Mouse (Mus musculus) forebrain, embryonic 10.5 days (tissue): ENCODE measurements around the gene Zscan2. TPM values are rescaled to one million over a fixed set of nuclear protein-coding genes. Genes with fewer than 3 reads are reported as not detected.

Experiments used
- DNase-seq: peaks from one replicate; pipeline ENCODE4 v3.0.0-alpha.2; 2017; ENCODE audit warnings: low spot score; ENCODE audit errors: extremely low spot score
- H3K27ac ChIP-seq: fragments of 300-500 bp; sonication (generic); 2 replicates; pipeline ENCODE4 v1.5.1; 2016; ENCODE audit warnings: mild to moderate bottlenecking
- H3K27me3 ChIP-seq: fragments of 300-500 bp; sonication (generic); 2 replicates; pipeline ENCODE4 v1.6.1; 2016; ENCODE audit warnings: mild to moderate bottlenecking; ENCODE audit not compliant: poor library complexity, severe bottlenecking
- H3K36me3 ChIP-seq: fragments of 300-500 bp; sonication (generic); replicated peaks from 2 replicates; pipeline ENCODE4 v1.6.1; 2016; ENCODE audit warnings: mild to moderate bottlenecking, moderate library complexity
- H3K4me1 ChIP-seq: fragments of 300-500 bp; sonication (generic); 2 replicates; pipeline ENCODE4 v1.6.1; 2016
- H3K4me3 ChIP-seq: fragments of 300-500 bp; sonication (generic); 2 replicates; pipeline ENCODE4 v1.5.1; 2016; ENCODE audit warnings: mild to moderate bottlenecking, moderate library complexity
- H3K9me3 ChIP-seq: fragments of 300-500 bp; sonication (generic); 2 replicates; pipeline ENCODE4 v1.6.1; 2016; ENCODE audit warnings: mild to moderate bottlenecking, moderate library complexity
- WGBS: fragments of 180-500 bp; shearing (Covaris S2); methylation state at CpG from one replicate; pipeline ENCODE4 v1.1.7; 2016; 5-methylcytosine and 5-hydroxymethylcytosine counted together
- polyA plus RNA-seq: library from polyadenylated mRNA; unstranded; fragments of >200 nt; fragmentation: Nextera tagmentation; extraction: Ambion mirVana; gene quantifications from 2 replicates; pipeline ENCODE4 v1.2.1, GENCODE M21; 2016

Gene Zscan2
- polyA plus RNA-seq, 1 experiment from 2014 or later = 1.3 TPM

DNA sequence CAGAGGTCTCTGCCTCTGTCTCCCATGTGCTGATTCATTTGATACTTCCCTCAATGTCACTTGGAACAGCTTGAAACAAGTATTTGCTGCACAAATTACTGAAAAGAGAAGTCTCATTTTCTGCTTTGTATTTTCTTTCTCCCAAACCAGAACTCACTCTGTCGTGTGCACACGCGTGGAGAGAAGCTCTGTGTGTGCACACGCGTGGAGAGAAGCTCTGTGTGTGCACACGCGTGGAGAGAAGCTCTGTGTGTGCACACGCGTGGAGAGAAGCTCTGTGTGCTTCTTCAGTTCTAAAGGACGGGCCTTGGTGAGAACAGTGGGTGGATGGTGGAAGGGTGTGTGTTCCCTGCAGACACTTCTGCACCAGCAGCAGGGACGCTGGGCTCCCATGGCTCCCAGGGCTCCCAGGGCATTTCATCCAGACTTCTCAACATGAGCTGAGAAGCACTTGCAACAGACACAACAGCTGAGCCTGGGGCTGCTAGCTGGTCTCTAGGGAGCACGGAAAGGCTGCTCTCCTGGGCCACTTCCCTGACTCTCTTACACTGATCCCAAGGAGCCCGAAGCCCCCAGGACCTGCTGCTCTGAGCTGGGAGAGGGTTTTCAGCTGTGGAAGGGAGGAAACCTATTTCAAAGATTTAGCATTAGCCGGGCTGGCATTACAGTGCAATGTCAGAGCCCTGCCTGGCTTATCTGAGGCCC, 34.2 kb downstream of the Zscan2 start:
- WGBS = 95% methylated on average over 14 of the region's 14 CpGs
- H3K36me3 ChIP-seq = peaks cover 94% of the 10 kb centered on the region
- H3K27me3 ChIP-seq = no peaks in the 10 kb centered on the region
- H3K9me3 ChIP-seq = no peaks in the 10 kb centered on the region
- H3K4me1 ChIP-seq = peaks cover 5% of the 10 kb centered on the region
- no peak for DNase-seq
- H3K4me3 ChIP-seq = no peak overlapping the region
- no peak overlapping the region for H3K27ac ChIP-seq

DNA sequence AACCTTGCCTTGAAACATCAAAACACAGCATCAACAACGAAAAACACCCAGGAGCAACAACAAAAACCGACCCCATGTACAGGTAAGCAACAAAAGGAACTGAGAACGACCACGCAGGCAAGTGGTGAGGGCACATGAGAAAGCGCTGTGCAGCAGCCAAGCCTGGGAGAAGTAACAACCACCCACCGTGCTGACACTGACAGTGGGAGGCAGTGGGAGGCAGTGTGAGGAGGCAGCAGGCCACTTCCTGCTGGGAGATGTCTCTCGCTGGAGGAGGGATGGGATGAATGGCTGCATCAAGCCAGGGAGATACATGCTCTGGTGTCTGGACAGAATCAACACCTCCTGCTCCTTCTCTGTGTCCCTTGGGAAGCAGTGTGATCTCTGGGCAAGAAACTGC, 36.4 kb downstream of the Zscan2 start:
- peaks cover 74% of the 10 kb centered on the region for H3K36me3 ChIP-seq
- H3K9me3 ChIP-seq = no peaks in the 10 kb centered on the region
- WGBS = 93% methylated on average over 7 of the region's 7 CpGs
- DNase-seq = no peak
- no peak overlapping the region for H3K27ac ChIP-seq
- no peaks in the 10 kb centered on the region for H3K27me3 ChIP-seq
- peaks cover 19% of the 10 kb centered on the region for H3K4me1 ChIP-seq
- H3K4me3 ChIP-seq = no peak overlapping the region

DNA sequence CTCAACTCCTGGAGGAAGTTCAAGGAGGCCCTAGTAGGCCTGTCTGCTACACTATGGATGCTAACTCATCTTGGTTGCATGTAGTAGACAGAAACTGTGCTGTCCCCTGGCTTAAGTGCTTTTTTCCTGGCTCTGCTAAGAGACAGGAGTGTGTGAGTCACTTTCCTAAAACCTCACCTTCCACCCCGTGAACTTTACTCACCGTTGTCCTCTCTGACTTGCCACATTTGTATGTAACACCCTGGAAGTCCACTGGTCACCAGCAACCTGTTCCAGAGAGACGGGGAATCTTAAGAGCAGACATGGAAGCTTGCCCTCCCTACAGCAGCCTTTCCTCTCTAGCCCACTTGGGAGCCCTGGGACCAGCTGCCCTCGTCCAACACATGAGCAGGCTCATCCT, 37.0 kb downstream of the Zscan2 start:
- Histone ChIP-seq H3K27ac (no peak overlapping the region), H3K36me3 (peaks cover 68% of the 10 kb centered on the region), H3K4me3 (no peak overlapping the region), H3K4me1 (peaks cover 21% of the 10 kb centered on the region), H3K9me3 (no peaks in the 10 kb centered on the region), H3K27me3 (no peaks in the 10 kb centered on the region)
- no peak for DNase-seq
- WGBS = 91% methylated on average over 4 of the region's 4 CpGs

DNA sequence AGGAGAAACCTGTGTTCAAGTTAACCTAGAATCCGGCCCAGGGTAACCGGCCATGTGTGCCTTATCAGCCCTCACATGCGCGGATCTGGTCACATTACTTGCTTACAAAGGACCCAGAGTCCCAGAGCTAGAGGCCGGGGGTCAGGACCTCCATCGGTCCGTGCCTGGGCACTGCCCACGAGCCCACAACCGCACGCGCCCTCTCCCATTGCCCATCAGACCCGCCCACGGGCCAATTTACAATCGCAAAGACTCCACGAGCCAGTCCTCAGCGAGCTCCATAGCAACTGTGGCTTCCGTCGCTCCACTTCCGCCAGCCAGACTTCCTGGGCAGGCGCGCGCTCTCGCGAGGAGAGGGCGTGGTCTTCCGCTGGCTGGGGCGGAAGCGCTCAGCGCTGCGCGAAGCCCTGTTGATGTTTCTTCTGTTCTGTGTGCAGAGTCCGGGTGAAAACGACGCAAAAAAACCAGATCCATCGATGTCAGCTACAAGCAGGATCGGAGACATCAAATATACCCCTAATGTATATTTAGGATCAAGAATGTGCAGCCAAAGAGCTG, 40.3 kb downstream of the Zscan2 start, which contains the start of gene Wdr73:
Gene Wdr73 (minus strand): TSS at position 326 of the 558 bp plus-strand sequence.
- Histone ChIP-seq H3K27me3 (peaks cover 4% of the 10 kb centered on the region), H3K4me3 (peak within 1 kb of the TSS; percentile 88), H3K36me3 (peaks cover 44% of the 10 kb centered on the region), H3K4me1 (peaks cover 35% of the 10 kb centered on the region), H3K27ac (peak within 1 kb of the TSS; percentile 92), H3K9me3 (no peaks in the 10 kb centered on the region)
- peak; percentile 93 for DNase-seq
- WGBS = under 1% methylated on average over 36 of the region's 36 CpGs

DNA sequence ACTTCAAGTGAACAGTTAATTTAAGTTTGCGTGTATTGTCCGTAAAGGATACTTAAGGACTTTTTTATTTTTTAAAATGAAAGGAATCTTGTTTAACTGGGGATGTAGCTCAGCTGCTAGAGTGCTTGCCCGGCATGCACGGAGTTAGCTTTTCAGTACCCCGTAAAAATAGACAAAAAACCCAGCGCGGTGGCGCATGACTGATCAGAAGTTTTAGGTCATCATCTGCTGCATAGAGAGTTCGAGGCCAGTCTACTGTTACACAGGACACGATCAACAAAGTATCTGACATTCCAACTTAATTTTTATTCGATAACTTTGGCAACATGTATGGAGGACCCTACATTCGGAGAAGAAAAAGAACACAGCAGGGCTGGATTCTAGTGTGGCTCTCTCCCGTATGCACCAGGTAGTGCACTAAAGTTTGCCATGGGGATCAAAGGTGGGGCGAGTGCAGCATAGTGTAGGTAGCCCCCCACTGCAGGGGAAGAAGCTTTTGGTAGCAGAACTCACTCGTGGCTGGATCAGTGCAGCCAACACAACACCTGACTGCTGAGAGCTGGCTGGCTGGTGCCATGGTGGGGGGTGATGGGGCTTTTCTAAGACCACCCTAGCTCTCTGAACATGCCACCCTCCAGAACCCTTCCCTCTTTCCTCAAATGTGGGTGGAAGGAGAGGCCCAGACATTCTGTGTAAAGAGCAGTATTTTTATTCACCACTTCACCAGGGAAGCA, 41.0 kb downstream of the Zscan2 start:
- WGBS = 35% methylated on average over 15 of the region's 15 CpGs
- peaks cover 4% of the 10 kb centered on the region for H3K27me3 ChIP-seq
- no peak for DNase-seq
- no peaks in the 10 kb centered on the region for H3K9me3 ChIP-seq
- H3K27ac ChIP-seq = peak overlapping the region; percentile 92
- H3K4me3 ChIP-seq = peak overlapping the region; percentile 88
- peaks cover 35% of the 10 kb centered on the region for H3K4me1 ChIP-seq
- H3K36me3 ChIP-seq = peaks cover 44% of the 10 kb centered on the region

DNA sequence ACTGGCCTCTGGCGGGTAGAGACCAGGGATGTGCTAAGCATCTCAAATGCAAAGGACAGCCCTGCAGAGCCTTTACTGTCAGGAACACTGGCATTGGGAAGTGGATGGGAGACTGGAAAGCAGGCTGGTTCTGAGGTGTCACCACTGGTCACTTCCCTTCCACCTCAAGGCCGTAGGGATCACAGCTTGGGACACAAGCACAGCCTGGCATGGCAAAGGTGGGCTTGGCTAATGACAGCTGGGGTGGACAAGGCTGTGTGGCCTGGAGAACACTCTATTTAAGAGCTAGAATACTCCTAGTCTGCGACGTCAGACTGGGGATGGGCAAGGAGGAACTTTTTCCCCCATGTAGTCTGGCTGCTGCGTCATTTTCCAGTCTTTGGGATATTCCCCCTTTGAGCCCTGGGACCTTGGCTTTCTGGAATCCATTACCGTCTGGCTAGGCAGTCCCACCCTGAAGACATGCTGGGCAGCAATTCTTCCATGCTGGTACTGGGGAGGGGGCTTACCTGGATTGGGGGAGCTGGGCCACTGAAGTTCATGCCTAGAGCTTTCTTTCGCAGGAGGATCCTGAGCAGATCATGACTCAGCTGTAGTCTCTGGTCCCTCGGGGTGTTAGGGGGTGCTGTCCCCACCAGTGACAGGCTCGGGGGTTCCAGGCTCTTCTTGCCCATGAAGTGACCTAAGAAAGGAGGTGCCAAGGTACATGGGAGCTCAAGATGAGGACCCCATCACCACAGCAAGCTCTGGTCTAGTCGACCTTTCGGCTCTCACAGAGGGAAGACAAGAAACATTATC, 43.1 kb downstream of the Zscan2 start:
- H3K9me3 ChIP-seq = no peaks in the 10 kb centered on the region
- peaks cover 4% of the 10 kb centered on the region for H3K27me3 ChIP-seq
- H3K4me3 ChIP-seq = peak overlapping the region; percentile 62; the same call in 1 of the 2 replicates
- DNase-seq = no peak
- WGBS = 89% methylated on average over 11 of the region's 11 CpGs
- peaks cover 35% of the 10 kb centered on the region for H3K4me1 ChIP-seq
- H3K27ac ChIP-seq = no peak overlapping the region
- peaks cover 44% of the 10 kb centered on the region for H3K36me3 ChIP-seq

DNA sequence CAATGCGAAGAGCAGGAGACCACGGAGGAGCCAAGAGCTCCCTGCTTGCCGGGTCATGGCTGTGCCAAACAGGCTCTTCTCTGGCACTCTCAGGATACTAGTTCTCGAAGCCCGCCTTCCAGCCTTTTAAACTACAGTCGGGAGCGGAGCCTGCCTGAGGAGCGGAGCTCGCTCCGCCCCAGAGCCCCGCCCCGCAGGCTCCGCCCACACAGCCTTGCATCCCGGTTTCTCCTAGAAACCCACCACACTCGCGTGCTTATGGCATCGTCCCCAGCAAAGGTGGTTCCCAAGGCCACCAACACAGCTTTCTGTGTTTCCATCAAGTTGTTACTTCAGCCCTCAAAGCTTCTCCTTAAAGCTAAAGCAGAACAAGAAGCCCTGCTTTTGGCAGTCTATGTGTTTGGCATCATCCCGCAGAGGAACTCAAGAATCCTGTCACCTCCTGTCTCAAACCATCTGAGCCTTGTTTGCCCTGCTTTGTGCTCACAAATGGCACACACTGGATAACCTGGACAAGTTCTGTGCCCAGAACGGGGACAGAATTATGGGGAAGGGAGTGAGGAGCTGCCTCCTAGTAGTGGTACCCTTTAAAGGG, 44.3 kb downstream of the Zscan2 start, which contains the start of gene Nmb:
Gene Nmb (minus strand): TSS at position 156 of the 595 bp plus-strand sequence.
- peak within 1 kb of the TSS; percentile 62 for H3K4me3 ChIP-seq
- H3K4me1 ChIP-seq = peaks cover 30% of the 10 kb centered on the region
- H3K27me3 ChIP-seq = peaks cover 4% of the 10 kb centered on the region
- DNase-seq = peak; percentile 65
- peak within 1 kb of the TSS; percentile 74 for H3K27ac ChIP-seq
- WGBS = 4% methylated on average over 19 of the region's 19 CpGs
- H3K9me3 ChIP-seq = no peaks in the 10 kb centered on the region
- H3K36me3 ChIP-seq = peaks cover 49% of the 10 kb centered on the region

DNA sequence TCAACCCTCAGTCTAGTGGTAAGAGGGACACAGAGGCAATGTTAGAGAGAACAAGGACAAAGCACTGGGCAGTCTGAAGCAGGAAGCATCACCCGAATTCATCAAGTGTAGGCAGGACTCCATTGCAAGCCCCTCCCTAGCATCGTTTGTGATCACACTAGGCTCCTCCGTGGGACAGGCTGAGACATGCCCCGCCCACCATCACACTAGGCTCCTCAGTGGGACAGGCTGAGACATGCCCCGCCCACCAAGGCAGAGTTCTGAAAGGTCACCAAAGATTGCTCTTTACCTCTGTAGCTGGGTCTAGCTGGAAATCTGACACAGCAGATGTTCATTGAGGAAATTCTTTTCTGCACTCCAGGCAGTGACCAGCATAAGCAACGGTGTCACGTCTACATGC, 50.3 kb downstream of the Zscan2 start:
- Histone ChIP-seq H3K36me3 (peaks cover 98% of the 10 kb centered on the region), H3K9me3 (no peaks in the 10 kb centered on the region), H3K27me3 (no peaks in the 10 kb centered on the region), H3K4me1 (no peaks in the 10 kb centered on the region), H3K4me3 (no peak overlapping the region), H3K27ac (no peak overlapping the region)
- WGBS = 86% methylated on average over 7 of the region's 7 CpGs
- no peak for DNase-seq

DNA sequence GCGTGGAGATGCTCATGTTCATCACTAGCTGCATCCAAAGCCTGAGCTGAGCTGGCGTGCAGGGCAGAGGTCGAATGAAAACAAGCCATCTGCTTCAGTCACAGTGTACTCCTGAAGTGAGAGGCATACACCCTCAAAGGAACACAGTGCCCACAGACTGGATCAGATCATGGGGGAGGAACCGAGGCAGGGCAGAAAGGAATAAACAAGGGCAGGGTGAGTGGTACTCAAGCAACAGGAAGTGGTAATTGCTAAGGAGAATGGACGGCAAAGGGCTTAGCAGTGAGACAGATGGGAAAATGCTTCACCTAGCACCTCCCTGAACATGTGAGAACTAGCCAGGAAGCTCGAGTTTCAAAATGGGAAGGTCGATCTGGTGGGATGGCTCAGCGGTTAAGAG, 51.8 kb downstream of the Zscan2 start:
- WGBS = 93% methylated on average over 8 of the region's 8 CpGs
- H3K4me3 ChIP-seq = no peak overlapping the region
- no peak overlapping the region for H3K27ac ChIP-seq
- peaks cover 98% of the 10 kb centered on the region for H3K36me3 ChIP-seq
- no peaks in the 10 kb centered on the region for H3K9me3 ChIP-seq
- H3K27me3 ChIP-seq = no peaks in the 10 kb centered on the region
- DNase-seq = no peak
- H3K4me1 ChIP-seq = no peaks in the 10 kb centered on the region

DNA sequence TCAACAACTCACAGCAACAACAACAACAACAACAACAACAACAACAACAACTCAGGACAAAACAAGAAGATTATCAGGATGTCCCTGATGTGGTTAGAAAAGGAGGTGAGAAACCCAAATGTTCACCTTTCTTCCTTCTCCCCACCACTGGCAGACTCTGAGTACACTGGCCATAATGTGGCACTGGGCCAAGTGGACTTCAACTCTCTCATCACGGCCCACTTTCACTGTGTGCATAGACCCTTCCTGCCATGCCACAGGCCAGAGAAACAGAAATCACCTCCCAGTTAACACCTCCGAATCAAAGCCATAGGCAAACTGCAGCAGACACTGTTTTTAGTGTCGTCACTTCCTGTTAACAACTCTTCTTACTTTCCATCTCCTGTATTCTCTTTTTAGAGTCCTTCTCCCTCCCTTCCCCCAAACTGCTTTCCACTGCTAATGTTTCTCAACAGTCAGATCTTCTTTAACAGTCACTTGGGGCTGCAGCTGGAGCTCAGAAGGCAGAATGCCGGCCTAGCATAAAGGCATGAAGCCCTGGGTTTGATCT, 57.3 kb downstream of the Zscan2 start:
- no peak for DNase-seq
- H3K36me3 ChIP-seq = peaks cover 99% of the 10 kb centered on the region
- H3K4me3 ChIP-seq = no peak overlapping the region
- no peaks in the 10 kb centered on the region for H3K27me3 ChIP-seq
- no peaks in the 10 kb centered on the region for H3K9me3 ChIP-seq
- WGBS = 90% methylated on average over 4 of the region's 4 CpGs
- no peaks in the 10 kb centered on the region for H3K4me1 ChIP-seq
- H3K27ac ChIP-seq = no peak overlapping the region

DNA sequence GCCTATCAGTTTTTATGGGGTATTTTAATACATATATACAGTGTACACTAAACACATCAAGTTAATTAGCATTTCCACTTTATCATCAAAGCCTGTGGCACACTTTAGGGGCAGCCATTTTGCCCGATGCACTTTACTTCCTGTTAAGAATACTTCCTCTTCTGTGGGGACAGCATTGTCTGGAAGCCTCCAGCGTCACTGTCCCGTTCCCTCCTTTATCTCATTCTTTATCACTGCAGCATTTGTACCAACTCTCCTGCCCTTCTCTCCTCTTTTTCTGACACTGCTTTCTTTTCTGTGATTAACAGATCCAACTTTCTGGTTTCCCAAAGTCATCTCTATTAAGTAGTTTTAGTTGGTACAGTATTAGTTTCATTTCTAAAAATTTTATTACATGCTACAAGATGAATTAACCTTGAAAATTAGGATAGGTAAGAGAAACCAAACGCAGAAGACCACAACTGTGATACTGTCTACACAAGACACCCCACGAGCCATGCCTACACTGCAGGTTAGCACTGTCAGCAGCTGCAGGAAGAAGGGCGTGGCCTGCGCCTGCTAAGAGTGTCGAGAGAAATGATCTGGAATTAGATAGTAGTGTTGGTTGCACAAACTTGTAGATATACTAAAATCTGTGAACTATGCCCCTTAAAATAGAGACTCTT, 58.4 kb downstream of the Zscan2 start:
- no peaks in the 10 kb centered on the region for H3K9me3 ChIP-seq
- DNase-seq = no peak
- no peaks in the 10 kb centered on the region for H3K4me1 ChIP-seq
- no peak overlapping the region for H3K4me3 ChIP-seq
- H3K27ac ChIP-seq = no peak overlapping the region
- H3K36me3 ChIP-seq = peaks cover 97% of the 10 kb centered on the region
- 88% methylated on average over 8 of the region's 8 CpGs for WGBS
- no peaks in the 10 kb centered on the region for H3K27me3 ChIP-seq
